Mouse (Mus musculus) myocyte (in vitro differentiated cells): ENCODE measurements at regions not wholly inside any gene's neighbourhood (a gene's known extent, or its start where the extent isn't known, plus 50 kb on each side); places are given as distances from the start of the nearest gene placed in this dataset.

ENCODE experiments used
- E2F4 ChIP-seq: IDR thresholded peaks from one replicate; pipeline ENCODE4 v1.6.1; 2011; ENCODE audit warnings: mild to moderate bottlenecking, control low read depth, moderate library complexity; ENCODE audit not compliant: insufficient read depth
- MAX ChIP-seq: IDR thresholded peaks from one replicate; pipeline ENCODE4 v1.6.1; 2011; ENCODE audit warnings: low read depth, mild to moderate bottlenecking, control low read depth
- MYOD1 ChIP-seq, 3 experiments: IDR thresholded peaks; one replicate each; pipeline ENCODE4 v1.6.1; 2011; ENCODE audit warnings: control low read depth in 2 of 3, low read depth in 2 of 3, mild to moderate bottlenecking in 2 of 3, moderate library complexity in 1 of 3; ENCODE audit not compliant: insufficient read length in 2 of 3, control insufficient read depth in 1 of 3
- MYOG ChIP-seq, 3 experiments: IDR thresholded peaks; one replicate each; pipeline ENCODE4 v1.6.1; 2011; ENCODE audit warnings: control low read depth in 2 of 3, low read depth in 2 of 3, mild to moderate bottlenecking in 2 of 3; ENCODE audit not compliant: insufficient read length in 2 of 3, control insufficient read depth in 1 of 3, insufficient read depth in 1 of 3
- POLR2A ChIP-seq: IDR thresholded peaks from one replicate; pipeline ENCODE4 v1.6.1; 2011; ENCODE audit warnings: low read depth, mild to moderate bottlenecking, control low read depth, moderate library complexity; ENCODE audit not compliant: insufficient read length
- POLR2AphosphoS2 ChIP-seq: IDR thresholded peaks from one replicate; pipeline ENCODE4 v1.6.1; 2011; ENCODE audit warnings: low read depth, control low read depth; ENCODE audit not compliant: insufficient read length
- REST ChIP-seq: IDR thresholded peaks from one replicate; pipeline ENCODE4 v1.6.1; 2011; ENCODE audit warnings: mild to moderate bottlenecking, control low read depth, moderate library complexity; ENCODE audit not compliant: insufficient read depth, insufficient read length
- SRF ChIP-seq: IDR thresholded peaks from one replicate; pipeline ENCODE4 v1.6.1; 2011; ENCODE audit warnings: low read depth; ENCODE audit not compliant: control insufficient read depth, insufficient read length
- TCF12 ChIP-seq: IDR thresholded peaks from one replicate; pipeline ENCODE4 v1.6.1; 2011; ENCODE audit warnings: mild to moderate bottlenecking, control low read depth; ENCODE audit not compliant: poor library complexity, insufficient read depth, severe bottlenecking
- TCF3 ChIP-seq: IDR thresholded peaks from one replicate; pipeline ENCODE4 v1.6.1; 2011; ENCODE audit warnings: low read depth, control low read depth; ENCODE audit not compliant: insufficient read length
- USF1 ChIP-seq: IDR thresholded peaks from one replicate; pipeline ENCODE4 v1.6.1; 2011; ENCODE audit warnings: low read depth, mild to moderate bottlenecking, control low read depth, moderate library complexity

- TF ChIP-seq MYOG (IDR thresholded peaks at IDR 0.05; ENCODE audit: control insufficient read depth in 1 of 3, insufficient read depth in 1 of 3, insufficient read length in 2 of 3, low read depth in 2 of 3): peak in 1 of 3 experiments; percentile 10
- TF ChIP-seq POLR2A: no peak
- TF ChIP-seq MAX: no peak
- TF ChIP-seq TCF12: no peak
- TF ChIP-seq USF1: no peak
- TF ChIP-seq MYOD1 (IDR thresholded peaks at IDR 0.05; ENCODE audit: control insufficient read depth in 1 of 3, insufficient read length in 2 of 3, low read depth in 2 of 3): peak in 2 of 3 experiments; percentile 11 to 40
- no peak for TF ChIP-seq E2F4
- no peak for TF ChIP-seq SRF
- TF ChIP-seq REST: no peak
- no peak for TF ChIP-seq TCF3
- TF ChIP-seq POLR2AphosphoS2: no peak
Measured at GRCm38 (mm10) chr15:38569011-38569640, 1143.8 kb downstream of the 4930447A16Rik start.
